Mouse (Mus musculus): Measurements from ENCODE around the gene Tnip2.

- TF ChIP-seq CTCF (IDR thresholded peaks at IDR 0.05; ENCODE audit: borderline replicate concordance, extremely low read depth, insufficient read depth, insufficient read length) = no peak
- TF ChIP-seq POLR2A (IDR thresholded peaks at IDR 0.05; ENCODE audit: borderline replicate concordance, extremely low read depth, insufficient read depth, insufficient read length, poor library complexity, severe bottlenecking) = no peak
Observed at GRCm38 (mm10) chr5:34528724-34529123, 14.9 kb upstream of the Tnip2 start.
